Mouse (Mus musculus) megakaryocyte, embryonic 14.5 days (primary cell): Measurements from ENCODE around the gene Il1r1. TPM values are rescaled to one million over a fixed set of nuclear protein-coding genes. Genes with fewer than 3 reads are reported as not detected.

Source experiments
- H3K27me3 ChIP-seq: replicated peaks from 2 replicates; pipeline ENCODE3; 2012; ENCODE audit warnings: inconsistent platforms
- H3K36me3 ChIP-seq: replicated peaks from 2 replicates; pipeline ENCODE3; 2012; ENCODE audit warnings: low read length, inconsistent platforms, mixed read lengths
- H3K4me1 ChIP-seq: 2 replicates; pipeline ENCODE4 v1.6.1; 2012; ENCODE audit warnings: inconsistent platforms
- H3K4me3 ChIP-seq: replicated peaks from 2 replicates; pipeline ENCODE3; 2012; ENCODE audit warnings: moderate library complexity, mild to moderate bottlenecking, inconsistent platforms
- H3K9me3 ChIP-seq: 2 replicates; pipeline ENCODE4 v1.6.1; 2012; ENCODE audit warnings: inconsistent platforms
- FLI1 ChIP-seq: IDR thresholded peaks from 2 replicates; pipeline ENCODE4 v1.6.1; 2012; ENCODE audit warnings: low read length, inconsistent platforms, mixed read lengths
- GATA1 ChIP-seq: IDR thresholded peaks from 3 replicates; pipeline ENCODE4 v1.6.1; 2012; ENCODE audit warnings: mixed read lengths, low read length, inconsistent platforms, borderline replicate concordance
- polyA plus RNA-seq: library from polyadenylated mRNA; stranded (reverse); fragments of >175 nt; gene quantifications from 2 replicates; pipeline ENCODE4 v1.2.3, GENCODE M21; 2012; ENCODE audit warnings: low replicate concordance; ENCODE audit not compliant: insufficient read depth

The Il1r1 gene
- polyA plus RNA-seq, 1 experiment: 0.07 TPM

DNA sequence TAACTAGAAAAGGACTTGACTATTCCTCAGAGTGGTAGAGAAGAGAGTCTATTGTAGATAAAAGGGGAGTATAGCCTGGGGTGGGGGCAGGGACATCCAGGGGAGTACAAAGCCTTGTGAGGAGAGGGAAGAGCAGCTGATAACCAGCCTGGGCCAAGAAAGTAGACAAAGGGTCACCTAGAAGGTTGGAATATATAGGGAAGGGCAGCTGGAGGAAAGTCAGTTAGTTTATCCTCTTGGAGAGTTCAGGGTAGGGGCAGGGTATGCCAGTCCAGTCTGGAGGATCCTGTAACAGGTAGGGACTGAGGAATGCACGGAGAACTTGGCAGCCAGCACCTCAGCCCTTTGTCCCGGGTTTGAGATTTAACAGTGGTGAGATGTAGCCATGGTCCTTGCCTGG, 133.5 kb downstream of the Il1r1 start:
- H3K36me3 ChIP-seq: no peaks in the 10 kb centered on the region
- H3K4me1 ChIP-seq: peaks cover 16% of the 10 kb centered on the region
- TF ChIP-seq GATA1: no peak
- TF ChIP-seq FLI1: no peak
- H3K4me3 ChIP-seq: no peak overlapping the region
- H3K27me3 ChIP-seq: peaks cover 3% of the 10 kb centered on the region
- no peaks in the 10 kb centered on the region for H3K9me3 ChIP-seq

DNA sequence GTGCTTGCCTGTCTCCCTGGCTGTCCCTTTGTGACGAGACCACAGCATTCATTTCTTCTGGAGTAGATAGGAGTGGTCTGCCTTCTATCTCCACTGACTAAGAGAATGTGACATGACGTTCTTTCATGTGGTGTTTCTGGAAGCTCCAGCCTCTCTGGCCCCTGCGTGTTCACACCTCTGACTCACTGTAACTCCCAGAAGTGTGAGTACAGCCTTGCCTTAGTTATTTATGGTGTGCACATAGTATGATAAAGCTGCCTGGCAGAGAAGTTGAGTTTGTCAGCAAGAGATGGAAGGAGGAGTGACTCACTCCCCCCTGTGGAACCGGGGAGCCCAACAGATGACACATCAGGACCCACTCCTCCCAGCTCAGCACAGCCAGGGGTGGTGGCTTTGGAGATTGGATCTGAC, 133.9 kb downstream of the Il1r1 start:
- peaks cover 16% of the 10 kb centered on the region for H3K4me1 ChIP-seq
- H3K4me3 ChIP-seq: no peak overlapping the region
- no peak for TF ChIP-seq FLI1
- TF ChIP-seq GATA1: no peak
- H3K36me3 ChIP-seq: no peaks in the 10 kb centered on the region
- peaks cover 3% of the 10 kb centered on the region for H3K27me3 ChIP-seq
- H3K9me3 ChIP-seq: no peaks in the 10 kb centered on the region

DNA sequence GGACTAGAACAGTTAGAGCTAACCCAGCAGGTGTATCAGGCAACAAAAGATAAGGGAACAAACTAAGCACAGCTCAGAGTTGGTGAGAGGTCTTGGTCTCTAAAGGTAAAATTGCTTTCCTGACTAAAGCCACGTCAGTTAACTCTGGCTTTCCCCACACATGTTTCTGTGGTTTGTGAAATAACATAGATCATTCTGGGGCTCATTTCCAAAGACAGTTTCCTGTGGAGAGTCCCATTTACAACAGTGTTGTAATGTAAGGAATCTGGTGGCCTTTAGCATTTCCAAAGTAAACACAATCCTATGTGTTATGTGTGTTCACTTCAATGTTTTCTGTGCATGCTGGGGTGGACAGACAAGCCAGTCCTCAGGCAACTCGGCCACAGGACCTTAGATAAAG, 134.9 kb downstream of the Il1r1 start:
- TF ChIP-seq FLI1 (no peak), GATA1 (no peak)
- peaks cover 3% of the 10 kb centered on the region for H3K27me3 ChIP-seq
- H3K4me1 ChIP-seq: peaks cover 16% of the 10 kb centered on the region

DNA sequence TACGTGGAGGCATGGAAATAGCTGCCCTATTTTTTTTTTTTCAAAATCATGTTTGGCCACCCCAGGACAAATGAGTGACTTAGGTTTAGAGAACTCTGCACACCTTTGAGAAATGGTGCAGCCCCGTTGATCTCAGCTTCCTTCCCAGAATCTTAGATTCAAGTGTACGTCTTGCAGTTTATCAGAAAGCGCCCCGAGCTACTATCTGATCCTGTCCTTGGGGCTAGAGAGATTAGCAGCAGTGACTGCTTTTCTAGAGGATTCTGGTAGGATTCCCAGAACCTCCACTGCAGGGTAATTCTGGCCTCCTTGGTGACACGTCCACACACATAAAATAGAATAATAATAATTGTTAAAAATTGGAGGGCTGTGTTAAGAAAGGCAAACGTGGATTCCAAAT, 136.1 kb downstream of the Il1r1 start:
- Histone ChIP-seq H3K36me3 (no peaks in the 10 kb centered on the region), H3K9me3 (no peaks in the 10 kb centered on the region), H3K4me1 (peaks cover 16% of the 10 kb centered on the region), H3K4me3 (no peak overlapping the region), H3K27me3 (peaks cover 3% of the 10 kb centered on the region)
- TF ChIP-seq FLI1: no peak
- no peak for TF ChIP-seq GATA1

More for the DNA sequence above, 134.9 kb downstream of the Il1r1 start:
- Histone ChIP-seq H3K36me3 (no peaks in the 10 kb centered on the region), H3K4me3 (no peak overlapping the region), H3K9me3 (no peaks in the 10 kb centered on the region)

DNA sequence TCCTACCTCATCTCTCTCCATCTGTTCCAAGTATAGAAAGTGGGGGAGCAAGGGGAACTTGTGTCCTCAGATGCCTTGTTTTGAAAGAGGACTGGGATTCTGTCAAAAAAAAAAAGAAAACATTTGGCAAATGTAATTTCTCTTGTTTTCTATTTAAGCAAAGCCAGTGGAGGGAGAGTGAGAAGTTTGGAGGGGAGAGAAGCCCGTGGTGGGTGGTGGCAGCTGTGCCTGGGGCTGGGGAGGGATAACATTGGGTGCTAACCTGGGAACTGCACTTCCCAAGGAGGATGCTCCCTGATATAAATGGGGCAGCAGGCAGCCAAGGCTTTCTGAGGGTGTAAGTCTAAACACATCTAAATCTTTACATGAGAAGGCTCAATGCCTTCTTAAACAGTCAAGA, 136.7 kb downstream of the Il1r1 start:
- peaks cover 3% of the 10 kb centered on the region for H3K27me3 ChIP-seq
- H3K4me3 ChIP-seq: no peak overlapping the region
- peaks cover 16% of the 10 kb centered on the region for H3K4me1 ChIP-seq
- no peak for TF ChIP-seq GATA1
- TF ChIP-seq FLI1: no peak
- H3K9me3 ChIP-seq: no peaks in the 10 kb centered on the region
- no peaks in the 10 kb centered on the region for H3K36me3 ChIP-seq

DNA sequence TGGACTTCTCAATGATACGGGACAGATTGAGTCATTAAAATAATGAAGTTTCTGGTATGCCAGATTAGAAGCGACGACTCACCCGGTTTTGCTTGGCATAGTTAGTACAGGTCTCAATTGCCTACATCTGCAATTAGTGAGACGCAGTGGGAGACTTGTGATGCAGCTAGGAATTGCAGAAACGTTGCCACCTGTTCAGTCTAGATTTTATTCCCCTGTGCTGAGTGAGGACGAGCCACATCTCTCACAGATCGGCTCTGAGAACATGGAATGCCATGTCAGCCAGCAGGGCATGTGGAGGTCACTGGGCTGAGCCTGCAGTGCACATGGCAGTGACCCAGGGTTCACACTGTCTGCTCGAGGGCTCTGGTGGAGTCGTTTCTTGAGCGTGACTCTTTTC, 137.9 kb downstream of the Il1r1 start:
- no peaks in the 10 kb centered on the region for H3K9me3 ChIP-seq
- peaks cover 16% of the 10 kb centered on the region for H3K4me1 ChIP-seq
- no peak overlapping the region for H3K4me3 ChIP-seq
- no peaks in the 10 kb centered on the region for H3K36me3 ChIP-seq
- peaks cover 3% of the 10 kb centered on the region for H3K27me3 ChIP-seq
- TF ChIP-seq FLI1 (no peak), GATA1 (no peak)

Other genes starting within 250 kb of the Il1r1 start
- gene Il1r2, start 151.0 kb upstream of the Il1r1 start, polyA plus RNA-seq: not detected in 2 replicates
- gene Il1rl2, start 99.5 kb downstream of the Il1r1 start, polyA plus RNA-seq: 0.02 and 0.55 TPM in 2 replicates
- gene Il1rl1, start 204.5 kb downstream of the Il1r1 start, polyA plus RNA-seq: 0.48 TPM in 1 of 2 replicates, not detected in the other
- not detected in 2 replicates for gene Il18r1, start 240.5 kb downstream of the Il1r1 start, polyA plus RNA-seq